Mouse (Mus musculus) bone marrow, adult 2 months (tissue): ENCODE data around the gene Derl3.

Experiments
- CTCF ChIP-seq: fragments of 200-500 bp; IDR thresholded peaks from 2 replicates; pipeline ENCODE4 v1.5.1; 2011; ENCODE audit warnings: low read length, control low read depth; ENCODE audit not compliant: control insufficient read depth, insufficient read depth
- POLR2A ChIP-seq: fragments of 200-500 bp; IDR thresholded peaks from 2 replicates; pipeline ENCODE4 v1.6.1; 2011; ENCODE audit warnings: low read depth, mild to moderate bottlenecking, control low read depth, low read length, borderline replicate concordance; ENCODE audit not compliant: control insufficient read depth

DNA sequence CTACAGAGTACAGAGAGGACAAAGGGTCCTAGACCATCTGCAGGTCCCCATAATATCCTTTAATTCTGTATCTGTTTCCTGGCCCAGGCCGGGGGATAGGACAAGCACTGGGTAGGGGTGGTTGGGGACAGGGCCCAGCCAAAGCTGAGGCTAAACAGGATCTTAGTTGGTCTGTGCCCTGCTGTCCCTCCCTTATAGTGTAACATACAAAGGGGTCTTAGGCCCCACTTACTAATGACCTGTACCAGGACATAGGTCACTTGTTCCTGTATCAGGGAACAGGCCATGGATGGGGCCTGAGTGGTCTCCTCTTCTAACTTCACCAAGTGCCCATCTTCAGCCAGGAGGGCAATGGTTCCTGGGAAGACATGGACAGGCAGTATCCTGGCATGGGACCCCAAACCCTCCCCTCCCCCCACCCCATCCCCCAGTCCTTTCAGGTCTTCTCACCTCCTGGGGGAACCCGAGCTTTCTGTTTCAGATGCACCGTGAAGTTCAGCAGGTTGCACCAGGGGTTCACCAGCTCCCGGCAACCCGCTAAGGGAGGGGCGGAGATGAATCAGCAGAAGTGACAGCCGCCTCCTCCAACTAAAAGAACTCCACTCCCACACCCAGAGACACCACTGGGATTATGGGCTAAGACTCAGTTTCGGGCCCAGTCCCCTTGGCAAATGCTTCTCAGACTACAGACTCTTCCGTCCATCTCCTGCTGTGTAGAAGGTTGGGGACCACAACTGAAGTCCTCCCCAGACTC, 46.4 kb downstream of the Derl3 start:
- TF ChIP-seq CTCF: no peak
- TF ChIP-seq POLR2A: no peak
